Mouse (Mus musculus) heart, adult 2 months (tissue): ENCODE data around the gene Cdc7.

Source experiments
- CTCF ChIP-seq: fragments of 200-600 bp; IDR thresholded peaks from 2 replicates; pipeline ENCODE4 v1.8.1; 2022; ENCODE audit warnings: antibody characterized with exemption, mild to moderate bottlenecking, moderate library complexity
- EP300 ChIP-seq: fragments of 200-500 bp; IDR thresholded peaks from 2 replicates; pipeline ENCODE4 v1.6.1; 2011; ENCODE audit warnings: low read depth, low read length, control low read depth; ENCODE audit not compliant: insufficient read depth
- POLR2A ChIP-seq: fragments of 200-500 bp; IDR thresholded peaks from 2 replicates; pipeline ENCODE4 v1.6.1; 2011; ENCODE audit warnings: mild to moderate bottlenecking, low read depth, low read length, control low read depth; ENCODE audit not compliant: insufficient read depth

DNA sequence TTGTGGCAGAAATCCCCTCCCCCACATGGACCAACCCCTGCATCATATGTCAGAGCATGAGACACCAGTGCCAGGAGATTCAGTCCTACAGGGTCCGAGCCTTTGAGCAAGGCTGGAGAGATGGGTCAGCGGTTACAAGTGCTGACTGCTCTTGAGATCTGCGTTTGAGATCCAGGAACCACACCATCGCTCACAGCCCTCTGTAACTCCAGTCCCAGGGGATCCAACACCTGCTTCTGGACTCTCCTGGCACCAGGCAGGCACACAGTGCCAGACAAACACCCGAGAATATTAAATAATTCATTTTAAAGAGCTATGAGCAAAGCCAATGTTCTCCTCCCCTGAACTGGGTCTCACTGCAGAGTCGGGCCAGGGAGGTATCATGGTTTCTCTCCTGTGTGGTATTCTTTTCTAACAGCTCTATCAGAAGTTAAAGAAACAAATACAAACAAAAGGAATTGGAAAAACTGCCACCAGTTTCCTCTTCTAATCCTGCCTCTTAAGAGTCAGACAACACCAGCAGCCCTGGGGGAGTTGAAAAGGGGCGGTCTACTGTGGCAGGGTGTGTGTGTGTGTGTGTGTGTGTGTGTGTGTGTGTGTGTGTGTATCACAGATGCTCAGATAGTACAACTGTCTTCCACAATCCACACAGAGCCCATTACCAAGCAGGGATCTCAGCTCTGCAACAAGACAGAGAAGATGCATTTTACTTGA, 47.4 kb downstream of the Cdc7 start:
- no peak for TF ChIP-seq CTCF
- no peak for TF ChIP-seq EP300
- TF ChIP-seq POLR2A, result no peak
